Mouse (Mus musculus): Measurements from ENCODE around the gene Rhbdf2. TPM values are rescaled to one million over a fixed set of nuclear protein-coding genes. Genes with fewer than 3 reads are reported as not detected.

Gene Rhbdf2
- polyA plus RNA-seq, 1 experiment from 2014 or later, result 0.61 TPM

- H3K36me3 ChIP-seq (ENCODE audit: control insufficient read depth, insufficient read depth, low read length), result peaks cover 27% of the 10 kb centered on the region
- ATAC-seq, result no peak
- no peak overlapping the region for H3K27ac ChIP-seq (ENCODE audit: low read depth, low read length)
- WGBS, result 93% methylated on average over 11 of the region's 11 CpGs
- no peak overlapping the region for H3K4me2 ChIP-seq (ENCODE audit: low read length)
- no peak for DNase-seq (ENCODE audit: low spot score)
- H3K27me3 ChIP-seq (replicated peaks; ENCODE audit: control insufficient read depth, insufficient read depth, low read length), result no peaks in the 10 kb centered on the region
- no peaks in the 10 kb centered on the region for H3K9me3 ChIP-seq (replicated peaks; ENCODE audit: control insufficient read depth, low read length)
- no peaks in the 10 kb centered on the region for H3K4me1 ChIP-seq (ENCODE audit: control insufficient read depth, insufficient read depth, low read length)
- no peak overlapping the region for H3K9ac ChIP-seq (ENCODE audit: low read length)
- no peak overlapping the region for H3K4me3 ChIP-seq (ENCODE audit: low read depth, low read length)
Measured at GRCm38 (mm10) chr11:116549273-116550038, 77.4 kb downstream of the Rhbdf2 start.

- DNase-seq (ENCODE audit: low spot score) (no peak), ATAC-seq (no peak)
- Histone ChIP-seq H3K9me3 (replicated peaks; ENCODE audit: control insufficient read depth, low read length) (no peaks in the 10 kb centered on the region), H3K4me2 (ENCODE audit: low read length) (no peak overlapping the region), H3K36me3 (ENCODE audit: control insufficient read depth, insufficient read depth, low read length) (peaks cover 34% of the 10 kb centered on the region), H3K27me3 (replicated peaks; ENCODE audit: control insufficient read depth, insufficient read depth, low read length) (no peaks in the 10 kb centered on the region), H3K27ac (ENCODE audit: low read depth, low read length) (no peak overlapping the region), H3K9ac (ENCODE audit: low read length) (no peak overlapping the region), H3K4me1 (ENCODE audit: control insufficient read depth, insufficient read depth, low read length) (no peaks in the 10 kb centered on the region), H3K4me3 (ENCODE audit: low read depth, low read length) (no peak overlapping the region)
- WGBS, result 96% methylated on average over 9 of the region's 9 CpGs
Measured at GRCm38 (mm10) chr11:116548780-116549179, 78.0 kb downstream of the Rhbdf2 start.

Other genes with a start within 250 kb of the Rhbdf2 start
- gene Rnf157, start 214.0 kb downstream of the Rhbdf2 start, polyA plus RNA-seq (2014; fragmentation: Nextera tagmentation; extraction: Ambion mirVana), result 16.3 and 21.5 TPM in 2 replicates
- 95.5 and 100 TPM in 2 replicates for gene Ubald2, start 192.9 kb downstream of the Rhbdf2 start, polyA plus RNA-seq (2014; fragmentation: Nextera tagmentation; extraction: Ambion mirVana)
- gene Qrich2, start 160.8 kb downstream of the Rhbdf2 start, polyA plus RNA-seq (2014; fragmentation: Nextera tagmentation; extraction: Ambion mirVana), result not detected in 2 replicates
- 138 and 153 TPM in 2 replicates for gene Prpsap1, start 132.8 kb downstream of the Rhbdf2 start, polyA plus RNA-seq (2014; fragmentation: Nextera tagmentation; extraction: Ambion mirVana)
- 2.2 and 2.7 TPM in 2 replicates for gene Sphk1, start 96.1 kb downstream of the Rhbdf2 start, polyA plus RNA-seq (2014; fragmentation: Nextera tagmentation; extraction: Ambion mirVana)
- 16.7 and 20.7 TPM in 2 replicates for gene Ube2o, start 45.6 kb downstream of the Rhbdf2 start, polyA plus RNA-seq (2014; fragmentation: Nextera tagmentation; extraction: Ambion mirVana)
- gene Aanat, start 40.6 kb downstream of the Rhbdf2 start, polyA plus RNA-seq (2014; fragmentation: Nextera tagmentation; extraction: Ambion mirVana), result 0.36 TPM in 1 of 2 replicates, not detected in the other
- 1.4 and 1.7 TPM in 2 replicates for gene Prcd, start 26.5 kb upstream of the Rhbdf2 start, polyA plus RNA-seq (2014; fragmentation: Nextera tagmentation; extraction: Ambion mirVana)
- gene Cygb, start 27.3 kb upstream of the Rhbdf2 start, polyA plus RNA-seq (2014; fragmentation: Nextera tagmentation; extraction: Ambion mirVana), result 14.7 and 15.4 TPM in 2 replicates
- gene St6galnac1, start 148.5 kb upstream of the Rhbdf2 start, polyA plus RNA-seq (2014; fragmentation: Nextera tagmentation; extraction: Ambion mirVana), result not detected in 2 replicates
- gene Mxra7, start 201.0 kb upstream of the Rhbdf2 start, polyA plus RNA-seq (2014; fragmentation: Nextera tagmentation; extraction: Ambion mirVana), result 3.6 and 3.8 TPM in 2 replicates
- gene Mettl23, start 216.3 kb upstream of the Rhbdf2 start, polyA plus RNA-seq (2014; fragmentation: Nextera tagmentation; extraction: Ambion mirVana), result 79.2 and 100 TPM in 2 replicates
- 64.6 and 81.1 TPM in 2 replicates for gene Jmjd6, start 216.4 kb upstream of the Rhbdf2 start, polyA plus RNA-seq (2014; fragmentation: Nextera tagmentation; extraction: Ambion mirVana)
- 31.8 and 46.6 TPM in 2 replicates for gene Mfsd11, start 225.4 kb upstream of the Rhbdf2 start, polyA plus RNA-seq (2014; fragmentation: Nextera tagmentation; extraction: Ambion mirVana)
- 639 and 644 TPM in 2 replicates for gene Srsf2, start 226.1 kb upstream of the Rhbdf2 start, polyA plus RNA-seq (2014; fragmentation: Nextera tagmentation; extraction: Ambion mirVana)